Mouse (Mus musculus) limb, embryonic 11.5 days (tissue): Measurements from ENCODE around the gene Gm21477. TPM values are rescaled to one million over a fixed set of nuclear protein-coding genes. Genes with fewer than 3 reads are reported as not detected.
"Not testable (repeated sequence)": the region's sequence is repeated elsewhere in the genome, so short reads cannot be mapped to it uniquely, and the experiment has no call there.

Source experiments
- ATAC-seq: fragments of 200-750 bp; cut with Nextera tagmentation; 2 replicates; pipeline ENCODE4 v1.8.0; 2017; ENCODE audit warnings: low read depth; ENCODE audit not compliant: insufficient number of reproducible peaks, low FRiP score, low TSS enrichment
- DNase-seq: peaks from one replicate; pipeline ENCODE4 v3.0.0-alpha.2; 2015; ENCODE audit warnings: low spot score
- H3K27ac ChIP-seq: fragments of 300-500 bp; sonication (generic); replicated peaks from 2 replicates; pipeline ENCODE4 v1.5.1; 2014; ENCODE audit warnings: low read depth, mild to moderate bottlenecking, low read length
- H3K27me3 ChIP-seq: fragments of 300-500 bp; sonication (generic); 2 replicates; pipeline ENCODE4 v1.6.1; 2014; ENCODE audit warnings: mild to moderate bottlenecking, low read length, mixed read lengths; ENCODE audit not compliant: control insufficient read depth, insufficient read depth
- H3K36me3 ChIP-seq: fragments of 300-500 bp; sonication (generic); 2 replicates; pipeline ENCODE4 v1.6.1; 2014; ENCODE audit warnings: mild to moderate bottlenecking, low read length, moderate library complexity, mixed read lengths; ENCODE audit not compliant: control insufficient read depth, insufficient read depth
- H3K4me1 ChIP-seq: fragments of 300-500 bp; sonication (generic); 2 replicates; pipeline ENCODE4 v1.6.1; 2014; ENCODE audit warnings: low read length, mixed read lengths; ENCODE audit not compliant: control insufficient read depth, insufficient read depth
- H3K4me2 ChIP-seq: fragments of 300-500 bp; sonication (generic); 2 replicates; pipeline ENCODE4 v1.6.1; 2014; ENCODE audit warnings: low read depth, mild to moderate bottlenecking, moderate library complexity; ENCODE audit not compliant: severe bottlenecking
- H3K4me3 ChIP-seq: fragments of 300-500 bp; sonication (generic); 2 replicates; pipeline ENCODE4 v1.5.1; 2014; ENCODE audit warnings: low read depth, low read length
- H3K9ac ChIP-seq: fragments of 300-500 bp; sonication (generic); 2 replicates; pipeline ENCODE4 v1.6.1; 2014; ENCODE audit warnings: mild to moderate bottlenecking, low read length
- H3K9me3 ChIP-seq: fragments of 300-500 bp; sonication (generic); 2 replicates; pipeline ENCODE4 v1.6.1; 2016; ENCODE audit warnings: low read length; ENCODE audit not compliant: control insufficient read depth
- WGBS: fragments of 180-500 bp; shearing (Covaris S2); extraction: QIAGEN DNeasy Blood & Tissue Kit; methylation state at CpG from one replicate; pipeline ENCODE4 v1.1.7; 2014; 5-methylcytosine and 5-hydroxymethylcytosine counted together
- polyA plus RNA-seq: library from polyadenylated mRNA; unstranded; fragments of >200 nt; fragmentation: Nextera tagmentation; extraction: Ambion mirVana; gene quantifications from 2 replicates; pipeline ENCODE4 v1.2.1, GENCODE M21; 2014

The Gm21477 gene
- not detected in 2 replicates for polyA plus RNA-seq

- no CpG with 5 or more reads among the region's 6 CpGs for WGBS
- not testable (repeated sequence) for H3K4me3 ChIP-seq, H3K4me1 ChIP-seq, H3K27me3 ChIP-seq, H3K4me2 ChIP-seq, H3K27ac ChIP-seq, DNase-seq, H3K9ac ChIP-seq, ATAC-seq, H3K36me3 ChIP-seq, H3K9me3 ChIP-seq
Observed at GRCm38 (mm10) chrY:87116521-87116920, at the start of gene Gm21477. Gm21477 (plus strand) TSS chrY:87116821.
